Mouse (Mus musculus) embryonic facial prominence, embryonic 10.5 days (tissue): ENCODE measurements around the gene Camkmt. TPM values are rescaled to one million over a fixed set of nuclear protein-coding genes. Genes with fewer than 3 reads are reported as not detected.

Source experiments
- DNase-seq: peaks from one replicate; pipeline ENCODE4 v3.0.0-alpha.2; 2017; ENCODE audit warnings: low spot score
- H3K27ac ChIP-seq: fragments of 300-500 bp; sonication (generic); replicated peaks from 2 replicates; pipeline ENCODE4 v1.5.1; 2016; ENCODE audit warnings: mild to moderate bottlenecking
- H3K27me3 ChIP-seq: fragments of 300-500 bp; sonication (generic); replicated peaks from 2 replicates; pipeline ENCODE4 v1.6.1; 2016; ENCODE audit warnings: low read depth, mild to moderate bottlenecking; ENCODE audit not compliant: poor library complexity, severe bottlenecking
- H3K36me3 ChIP-seq: fragments of 300-500 bp; sonication (generic); replicated peaks from 2 replicates; pipeline ENCODE4 v1.6.1; 2016; ENCODE audit warnings: mild to moderate bottlenecking, moderate library complexity
- H3K4me1 ChIP-seq: fragments of 300-500 bp; sonication (generic); 2 replicates; pipeline ENCODE4 v1.6.1; 2016
- H3K4me3 ChIP-seq: fragments of 300-500 bp; sonication (generic); 2 replicates; pipeline ENCODE4 v1.5.1; 2016; ENCODE audit warnings: mild to moderate bottlenecking, moderate library complexity
- H3K9me3 ChIP-seq: fragments of 300-500 bp; sonication (generic); 2 replicates; pipeline ENCODE4 v1.6.1; 2016; ENCODE audit warnings: mild to moderate bottlenecking
- WGBS: fragments of 180-500 bp; shearing (Covaris S2); methylation state at CpG from one replicate; pipeline ENCODE4 v1.1.7; 2016; 5-methylcytosine and 5-hydroxymethylcytosine counted together
- polyA plus RNA-seq: library from polyadenylated mRNA; unstranded; fragments of >200 nt; fragmentation: Nextera tagmentation; extraction: Ambion mirVana; gene quantifications from 2 replicates; pipeline ENCODE4 v1.2.1, GENCODE M21; 2016

Gene Camkmt
- polyA plus RNA-seq, 1 experiment from 2014 or later = 14.2 TPM

GRCm38 (mm10) chr17:85461577-85461976 lies 371.2 kb downstream of the Camkmt start:
- H3K4me3 ChIP-seq = no peak overlapping the region
- H3K4me1 ChIP-seq = peaks cover 33% of the 10 kb centered on the region
- H3K27ac ChIP-seq = no peak overlapping the region
- H3K36me3 ChIP-seq = no peaks in the 10 kb centered on the region
- DNase-seq = no peak
- H3K27me3 ChIP-seq = peaks cover 100% of the 10 kb centered on the region
- no peaks in the 10 kb centered on the region for H3K9me3 ChIP-seq
- 32% methylated on average over 3 of the region's 3 CpGs for WGBS

- H3K27me3 ChIP-seq = peaks cover 100% of the 10 kb centered on the region
- H3K36me3 ChIP-seq = no peaks in the 10 kb centered on the region
- 10% methylated on average over 22 of the region's 22 CpGs for WGBS
- no peaks in the 10 kb centered on the region for H3K9me3 ChIP-seq
- peak; percentile 61 for DNase-seq
- H3K4me1 ChIP-seq = peaks cover 25% of the 10 kb centered on the region
- peak overlapping the region; percentile 43; the same call in 1 of the 2 replicates for H3K4me3 ChIP-seq
- H3K27ac ChIP-seq = no peak overlapping the region
These were observed 373.4 kb downstream of the Camkmt start for GRCm38 (mm10) chr17:85463497-85464392.

- peak overlapping the region; percentile 68 for H3K27ac ChIP-seq
- peaks cover 25% of the 10 kb centered on the region for H3K4me1 ChIP-seq
- peaks cover 100% of the 10 kb centered on the region for H3K27me3 ChIP-seq
- WGBS = 2% methylated on average over 40 of the region's 40 CpGs
- peak; percentile 56 for DNase-seq
- H3K4me3 ChIP-seq = peak overlapping the region; percentile 43
- no peaks in the 10 kb centered on the region for H3K36me3 ChIP-seq
- H3K9me3 ChIP-seq = 0 out of 2 replicates have a peak, but pooled peaks cover 3% of the 10 kb centered on the region
These were observed 374.4 kb downstream of the Camkmt start for GRCm38 (mm10) chr17:85464466-85465411.

- Histone ChIP-seq H3K27me3 (peaks cover 100% of the 10 kb centered on the region), H3K9me3 (0 out of 2 replicates have a peak, but pooled peaks cover 3% of the 10 kb centered on the region), H3K36me3 (no peaks in the 10 kb centered on the region), H3K27ac (no peak overlapping the region), H3K4me1 (peaks cover 22% of the 10 kb centered on the region), H3K4me3 (no peak overlapping the region)
- DNase-seq = no peak
- 79% methylated on average over 4 of the region's 4 CpGs for WGBS
These were observed 379.4 kb downstream of the Camkmt start for GRCm38 (mm10) chr17:85469776-85470175.

GRCm38 (mm10) chr17:85472687-85473202 lies 382.4 kb downstream of the Camkmt start:
- H3K36me3 ChIP-seq = no peaks in the 10 kb centered on the region
- 0 out of 2 replicates have a peak, but pooled peaks cover 3% of the 10 kb centered on the region for H3K9me3 ChIP-seq
- no peak overlapping the region for H3K27ac ChIP-seq
- H3K4me1 ChIP-seq = peaks cover 11% of the 10 kb centered on the region; the same call in 1 of the 2 replicates
- DNase-seq = no peak
- WGBS = 2% methylated on average over 5 of the region's 5 CpGs
- peaks cover 98% of the 10 kb centered on the region for H3K27me3 ChIP-seq
- H3K4me3 ChIP-seq = no peak overlapping the region

- Histone ChIP-seq H3K36me3 (no peaks in the 10 kb centered on the region), H3K27ac (no peak overlapping the region; the same call in 1 of the 2 replicates), H3K9me3 (0 out of 2 replicates have a peak, but pooled peaks cover 3% of the 10 kb centered on the region), H3K4me3 (no peak overlapping the region), H3K27me3 (peaks cover 98% of the 10 kb centered on the region), H3K4me1 (peaks cover 11% of the 10 kb centered on the region; the same call in 1 of the 2 replicates)
- DNase-seq = no peak
- 2% methylated on average over 16 of the region's 16 CpGs for WGBS
These were observed 382.9 kb downstream of the Camkmt start for GRCm38 (mm10) chr17:85473217-85473616.

- Histone ChIP-seq H3K4me1 (peaks cover 11% of the 10 kb centered on the region; the same call in 1 of the 2 replicates), H3K27ac (no peak overlapping the region), H3K9me3 (0 out of 2 replicates have a peak, but pooled peaks cover 3% of the 10 kb centered on the region), H3K4me3 (no peak overlapping the region), H3K27me3 (peaks cover 96% of the 10 kb centered on the region), H3K36me3 (no peaks in the 10 kb centered on the region)
- WGBS = 3% methylated on average over 8 of the region's 8 CpGs
- no peak for DNase-seq
These were observed 383.5 kb downstream of the Camkmt start for GRCm38 (mm10) chr17:85473881-85474280.

- Histone ChIP-seq H3K27ac (no peak overlapping the region), H3K27me3 (peaks cover 95% of the 10 kb centered on the region)
- WGBS = 93% methylated on average over 8 of the region's 8 CpGs
These were observed 390.9 kb downstream of the Camkmt start for GRCm38 (mm10) chr17:85481241-85481640.

GRCm38 (mm10) chr17:85483086-85483485 lies 392.7 kb downstream of the Camkmt start:
- 89% methylated on average over 5 of the region's 5 CpGs for WGBS
- H3K4me3 ChIP-seq = no peak overlapping the region

More at GRCm38 (mm10) chr17:85481241-85481640, 390.9 kb downstream of the Camkmt start:
- Histone ChIP-seq H3K36me3 (no peaks in the 10 kb centered on the region), H3K4me1 (peaks cover 15% of the 10 kb centered on the region), H3K9me3 (no peaks in the 10 kb centered on the region), H3K4me3 (no peak overlapping the region)
- DNase-seq = no peak

GRCm38 (mm10) chr17:85484015-85484414 lies 393.7 kb downstream of the Camkmt start:
- WGBS = 57% methylated on average over 8 of the region's 8 CpGs
- no peak overlapping the region for H3K27ac ChIP-seq
- no peak overlapping the region for H3K4me3 ChIP-seq
- H3K27me3 ChIP-seq = peaks cover 100% of the 10 kb centered on the region
- no peaks in the 10 kb centered on the region for H3K36me3 ChIP-seq
- no peak for DNase-seq
- H3K4me1 ChIP-seq = peaks cover 27% of the 10 kb centered on the region
- no peaks in the 10 kb centered on the region for H3K9me3 ChIP-seq

More at GRCm38 (mm10) chr17:85483086-85483485, 392.7 kb downstream of the Camkmt start:
- Histone ChIP-seq H3K27me3 (peaks cover 97% of the 10 kb centered on the region), H3K27ac (no peak overlapping the region), H3K36me3 (no peaks in the 10 kb centered on the region), H3K4me1 (peaks cover 23% of the 10 kb centered on the region), H3K9me3 (no peaks in the 10 kb centered on the region)
- DNase-seq = peak; percentile 3

- Histone ChIP-seq H3K27me3 (peaks cover 100% of the 10 kb centered on the region), H3K4me3 (no peak overlapping the region), H3K4me1 (peaks cover 33% of the 10 kb centered on the region), H3K9me3 (no peaks in the 10 kb centered on the region), H3K36me3 (no peaks in the 10 kb centered on the region), H3K27ac (no peak overlapping the region; the same call in 1 of the 2 replicates)
- no peak for DNase-seq
- WGBS = 36% methylated on average over 5 of the region's 5 CpGs
These were observed 394.2 kb downstream of the Camkmt start for GRCm38 (mm10) chr17:85484526-85484925.
